Mouse (Mus musculus): ENCODE data around the gene Bcap29. TPM values are rescaled to one million over a fixed set of nuclear protein-coding genes. Genes with fewer than 3 reads are reported as not detected.

Gene Bcap29
- 4.2 and 15.3 TPM in 2 replicates for polyA plus RNA-seq (2012; ENCODE audit: low replicate concordance)

GRCm38 (mm10) chr12:31634343-31635239 lies at the start of gene Bcap29:
TSS of gene Bcap29 (minus strand) at chr12:31634658.

GRCm38 (mm10) chr12:31654197-31654964 lies 19.9 kb upstream of the Bcap29 start, which contains the start of the genes Dus4l and Cog5:
TSS of gene Dus4l (minus strand) at chr12:31654826.
TSS of gene Cog5 (plus strand) at chr12:31654869.

Other genes starting within 250 kb of the Bcap29 start
- not detected in 2 replicates for gene Slc26a3, start 243.8 kb downstream of the Bcap29 start, polyA plus RNA-seq (2012; ENCODE audit: low replicate concordance)
- 2.0 and 4.8 TPM in 2 replicates for gene Cbll1, start 135.0 kb downstream of the Bcap29 start, polyA plus RNA-seq (2012; ENCODE audit: low replicate concordance)
- gene Slc26a4, start 74.7 kb downstream of the Bcap29 start, polyA plus RNA-seq (2012; ENCODE audit: low replicate concordance) = not detected in 2 replicates
- 3.7 and 11.5 TPM in 2 replicates for gene Dus4l, start 20.2 kb upstream of the Bcap29 start, polyA plus RNA-seq (2012; ENCODE audit: low replicate concordance)
- gene Cog5, start 20.2 kb upstream of the Bcap29 start, polyA plus RNA-seq (2012; ENCODE audit: low replicate concordance) = 1.0 and 2.2 TPM in 2 replicates
- not detected in 2 replicates for gene Gpr22, start 79.3 kb upstream of the Bcap29 start, polyA plus RNA-seq (2012; ENCODE audit: low replicate concordance)